Mouse (Mus musculus) gastrocnemius, postnatal 14 days (tissue): ENCODE results near the gene Hoxb1. TPM values are rescaled to one million over a fixed set of nuclear protein-coding genes. Genes with fewer than 3 reads are reported as not detected.

Source experiments
- DNase-seq: peaks from one replicate; pipeline ENCODE4 v3.0.0; 2021; ENCODE audit warnings: mixed read lengths
- intact Hi-C: fragments of 180-260 bp; cut with DNase I; formaldehyde crosslinking; loops from one replicate; pipeline ENCODE4 v1.15.1; 2025; ENCODE audit warnings: low total_unique reads
- total RNA-seq, 2 experiments: library from RNA; stranded (reverse); gene quantifications; 2 replicates each; pipeline ENCODE4 v1.2.3; 2021

Hoxb1 gene
- total RNA-seq, 2 experiments from 2014 or later, result not detected

GRCm38 (mm10) chr11:96333241-96334001 lies 32.1 kb upstream of the Hoxb1 start:
- DNase-seq, result no peak
- intact Hi-C loops, result no loop called here

DNA sequence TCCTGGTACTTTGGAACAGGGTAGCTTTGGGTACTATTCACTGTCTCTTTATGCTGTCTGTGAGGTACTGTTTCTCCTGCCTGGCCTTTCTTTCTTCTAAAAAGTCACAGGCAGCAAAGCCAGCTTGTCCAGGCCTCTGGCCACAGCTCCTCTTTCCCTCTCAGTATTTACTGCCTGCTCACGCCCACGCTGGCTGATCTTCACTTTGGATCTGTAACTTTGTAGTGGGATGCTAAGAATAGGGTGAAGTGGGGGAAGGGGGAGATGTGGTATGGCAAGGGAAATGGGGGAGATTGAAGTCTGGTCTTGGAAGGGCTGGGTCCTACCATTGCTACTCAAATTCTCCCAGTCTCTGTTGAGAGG lies 31.6 kb upstream of the Hoxb1 start:
- no peak for DNase-seq

GRCm38 (mm10) chr11:96334998-96335397 lies 30.6 kb upstream of the Hoxb1 start:
- no peak for DNase-seq
- intact Hi-C loops, result no loop called here

More for the DNA sequence above, 31.6 kb upstream of the Hoxb1 start:
- intact Hi-C loops, result no loop called here

DNA sequence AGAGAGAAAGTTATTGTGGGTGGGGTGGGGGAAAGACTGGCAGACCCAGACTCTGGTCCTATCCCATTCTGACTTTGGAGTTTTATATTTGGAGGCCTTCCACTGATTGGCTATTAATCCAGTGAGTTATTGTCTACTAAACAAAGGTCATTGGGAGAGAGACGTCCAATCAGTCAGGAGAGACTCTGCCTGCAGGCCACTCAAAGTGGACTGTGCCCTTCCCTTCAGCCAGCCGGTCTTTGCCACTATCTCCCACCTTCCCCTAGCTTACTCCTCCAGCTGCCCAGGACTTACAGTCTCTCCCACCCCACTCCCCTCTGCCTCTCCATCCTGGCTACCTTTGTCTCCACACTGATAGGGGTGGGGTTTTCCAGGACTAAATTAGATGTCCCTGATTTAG lies 29.0 kb upstream of the Hoxb1 start:
- DNase-seq, result no peak
- intact Hi-C loops, result no loop called here

- no peak for DNase-seq
- intact Hi-C loops, result no loop called here
Measured at GRCm38 (mm10) chr11:96337026-96337425, 28.5 kb upstream of the Hoxb1 start.

- intact Hi-C loops, result no loop called here
Measured at GRCm38 (mm10) chr11:96338957-96339855, 26.3 kb upstream of the Hoxb1 start.

DNA sequence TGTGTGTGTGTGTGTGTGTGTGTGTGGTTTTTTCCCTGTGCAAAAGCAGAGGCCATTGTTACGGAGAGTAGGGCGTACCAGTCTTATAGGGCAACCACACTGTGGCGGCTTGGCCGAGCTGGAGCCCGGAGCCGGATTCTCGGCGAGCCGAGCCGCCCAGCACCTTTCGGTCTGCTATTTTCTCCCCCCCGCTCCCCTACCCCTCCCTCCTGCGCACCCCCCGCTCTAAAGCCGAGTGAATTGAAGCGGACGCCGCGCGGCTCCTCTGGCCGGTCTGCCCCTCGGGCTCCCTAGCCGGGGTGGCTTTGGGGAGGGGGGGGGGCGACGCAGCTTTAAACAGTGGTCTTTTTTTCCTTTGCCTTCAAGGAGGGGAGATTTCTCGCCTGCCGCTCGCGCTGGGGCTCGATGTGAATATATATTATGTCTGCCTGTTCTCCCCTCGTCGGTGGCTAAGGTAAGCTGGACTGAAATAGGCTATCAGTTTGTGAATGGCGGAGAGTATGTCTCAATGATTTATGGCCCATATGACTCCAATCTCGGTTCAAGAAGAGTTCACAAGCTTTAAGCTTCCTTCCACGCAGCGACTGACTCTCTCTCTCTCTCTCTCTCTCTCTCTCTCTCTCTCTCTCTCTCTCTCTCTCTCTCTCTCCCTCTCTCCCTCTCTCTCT lies 24.7 kb upstream of the Hoxb1 start:
- intact Hi-C loops, result no loop called here
- DNase-seq, result no peak

More at GRCm38 (mm10) chr11:96338957-96339855, 26.3 kb upstream of the Hoxb1 start:
- DNase-seq, result no peak

GRCm38 (mm10) chr11:96341701-96342575 lies 23.6 kb upstream of the Hoxb1 start:
- DNase-seq, result no peak
- intact Hi-C loops, result no loop called here

- DNase-seq, result no peak
- intact Hi-C loops, result no loop called here
Measured at GRCm38 (mm10) chr11:96342576-96342930, 23.0 kb upstream of the Hoxb1 start.

DNA sequence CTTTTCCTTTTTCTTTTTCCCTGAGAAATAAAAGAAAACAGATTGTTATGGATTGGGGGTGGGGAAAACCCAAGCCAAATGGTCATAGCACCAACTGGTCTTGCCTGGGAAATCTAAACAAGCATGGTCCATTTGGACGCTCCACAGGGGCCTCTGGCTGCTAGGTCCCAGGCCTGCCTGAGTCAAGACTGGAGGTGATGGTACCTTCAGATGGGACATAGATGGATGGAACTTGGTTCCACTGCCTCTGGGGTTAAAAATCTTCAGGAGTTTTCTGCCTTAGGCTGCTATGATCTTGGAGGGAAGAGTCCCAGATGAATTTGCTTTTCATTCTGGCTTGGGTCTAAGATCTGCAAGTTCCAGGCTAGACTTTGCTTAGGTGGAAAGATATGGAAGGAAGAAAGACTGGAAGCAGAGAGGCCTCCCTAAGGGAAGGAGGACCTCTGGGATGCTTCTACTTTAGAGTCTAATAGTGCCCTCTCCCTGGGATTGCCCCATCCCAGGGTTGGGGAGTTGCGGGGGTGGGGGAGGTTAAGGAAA lies 22.3 kb upstream of the Hoxb1 start:
- intact Hi-C loops, result no loop called here
- DNase-seq, result no peak

DNA sequence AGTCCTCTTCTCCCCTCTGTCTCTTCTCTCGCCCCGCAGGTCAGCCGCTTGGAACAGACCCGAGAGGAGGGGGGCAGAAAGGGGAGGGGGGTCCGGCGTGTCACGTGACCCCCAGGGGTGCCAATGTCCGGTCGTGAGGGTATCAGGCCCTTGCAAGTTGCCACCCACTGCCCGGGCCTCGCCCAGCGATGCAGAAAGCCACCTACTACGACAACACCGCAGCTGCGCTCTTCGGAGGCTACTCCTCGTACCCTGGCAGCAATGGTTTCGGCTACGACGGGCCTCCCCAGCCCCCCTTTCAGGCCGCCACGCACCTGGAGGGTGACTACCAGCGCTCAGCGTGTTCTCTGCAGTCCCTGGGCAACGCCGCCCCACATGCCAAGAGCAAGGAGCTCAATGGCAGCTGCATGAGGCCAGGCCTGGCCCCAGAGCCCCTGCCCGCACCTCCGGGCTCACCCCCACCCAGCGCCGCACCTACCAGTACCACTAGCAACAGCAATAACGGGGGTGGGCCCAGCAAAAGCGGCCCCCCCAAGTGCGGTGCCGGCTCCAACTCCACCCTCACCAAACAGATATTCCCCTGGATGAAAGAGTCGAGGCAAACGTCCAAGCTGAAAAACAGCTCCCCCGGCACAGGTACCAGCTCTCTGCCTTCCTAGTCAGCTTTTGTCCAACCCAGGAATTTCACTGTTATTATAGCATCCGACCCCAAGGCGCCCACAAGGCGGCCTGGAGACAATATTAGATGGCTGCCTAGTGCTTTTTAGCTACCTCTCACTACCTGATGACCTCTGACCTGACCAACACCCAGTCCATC lies 21.3 kb upstream of the Hoxb1 start:
- intact Hi-C loops, result no loop called here

DNA sequence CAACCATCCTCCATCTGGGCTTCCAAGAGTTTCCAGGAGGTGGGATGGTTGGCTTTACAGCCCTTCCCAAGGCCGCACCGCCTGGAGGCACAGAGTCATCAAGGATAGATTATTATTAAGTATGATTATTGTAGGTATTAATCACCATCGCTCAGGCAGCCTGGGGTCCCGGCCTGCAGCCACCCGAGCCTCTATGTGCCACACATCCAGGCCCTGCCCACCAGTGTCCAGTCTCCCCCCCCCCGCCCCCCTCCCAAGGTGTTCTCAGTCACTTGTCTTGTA lies 20.7 kb upstream of the Hoxb1 start:
- intact Hi-C loops, result no loop called here
- no peak for DNase-seq

More for the DNA sequence above, 21.3 kb upstream of the Hoxb1 start:
- no peak for DNase-seq

- DNase-seq, result no peak
- intact Hi-C loops, result no loop called here
Measured at GRCm38 (mm10) chr11:96345220-96345892, 20.2 kb upstream of the Hoxb1 start.

DNA sequence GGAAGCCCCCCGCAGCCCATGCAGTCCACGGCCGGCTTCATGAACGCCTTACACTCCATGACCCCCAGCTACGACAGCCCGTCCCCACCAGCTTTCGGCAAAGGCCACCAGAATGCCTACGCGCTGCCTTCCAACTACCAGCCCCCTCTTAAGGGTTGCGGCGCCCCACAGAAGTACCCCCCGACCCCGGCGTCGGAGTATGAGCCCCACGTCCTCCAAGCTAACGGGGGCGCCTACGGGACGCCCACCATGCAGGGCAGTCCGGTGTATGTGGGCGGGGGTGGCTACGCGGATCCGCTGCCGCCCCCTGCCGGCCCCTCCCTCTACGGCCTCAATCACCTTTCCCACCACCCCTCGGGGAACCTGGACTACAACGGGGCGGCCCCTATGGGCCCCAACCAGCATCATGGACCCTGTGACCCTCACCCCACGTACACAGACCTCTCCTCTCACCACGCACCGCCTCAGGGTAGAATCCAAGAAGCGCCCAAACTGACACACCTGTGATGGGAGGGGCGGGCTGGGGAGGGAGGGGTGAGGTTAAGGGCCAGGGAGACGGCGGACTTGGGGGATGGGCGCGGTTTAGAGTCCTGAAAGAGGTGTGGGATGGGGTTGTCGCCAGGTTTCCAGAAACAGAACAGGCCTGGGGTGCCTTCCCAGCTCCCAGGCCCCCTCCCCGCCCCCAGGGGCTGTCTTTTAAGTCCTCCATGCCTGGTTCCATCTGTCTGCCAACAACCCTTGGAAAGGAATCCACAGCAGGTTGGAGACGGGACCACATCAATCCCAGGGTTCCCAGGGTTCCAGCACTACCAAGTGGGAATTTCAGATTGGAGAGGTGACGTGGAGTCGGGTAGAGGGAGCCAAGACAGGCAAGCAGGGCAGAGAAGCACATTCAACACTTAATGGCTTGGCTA lies 19.4 kb upstream of the Hoxb1 start:
- intact Hi-C loops, result no loop called here
- no peak for DNase-seq

GRCm38 (mm10) chr11:96346916-96347520 lies 18.5 kb upstream of the Hoxb1 start:
- intact Hi-C loops, result no loop called here
- no peak for DNase-seq

DNA sequence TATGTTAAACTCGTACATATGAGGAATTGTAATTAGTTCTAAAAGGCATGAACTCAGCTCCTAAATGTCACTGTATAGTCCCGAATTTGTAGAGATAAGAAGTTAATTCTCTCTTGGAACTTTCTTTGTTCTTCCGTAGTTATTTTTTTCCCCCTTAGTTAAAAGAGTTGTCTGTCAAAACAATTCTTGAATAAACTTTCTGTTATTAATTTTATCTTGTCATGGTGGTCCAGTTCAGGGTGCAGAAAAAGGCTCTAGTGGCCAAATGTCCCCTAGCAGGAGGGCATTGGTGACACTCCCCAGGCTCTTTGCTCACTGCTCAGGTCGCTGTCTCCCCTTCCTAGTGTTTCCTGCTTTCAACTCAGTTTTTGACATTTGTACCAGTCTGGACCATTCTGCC lies 17.8 kb upstream of the Hoxb1 start:
- DNase-seq, result no peak
- intact Hi-C loops, result no loop called here
